Mouse (Mus musculus) lung, adult 2 months (tissue): Measurements from ENCODE around the gene Osgin1. TPM values are rescaled to one million over a fixed set of nuclear protein-coding genes. Genes with fewer than 3 reads are reported as not detected.

Experiments
- DNase-seq: peaks from one replicate; pipeline ENCODE4 v3.0.0; 2022
- H3K4me1 ChIP-seq: fragments of 200-500 bp; 2 replicates; pipeline ENCODE4 v1.6.1; 2011; ENCODE audit warnings: low read length; ENCODE audit not compliant: control insufficient read depth, insufficient read depth
- H3K4me3 ChIP-seq: fragments of 200-500 bp; replicated peaks from 2 replicates; pipeline ENCODE3; 2011; ENCODE audit warnings: low read depth, mild to moderate bottlenecking, control low read depth, low read length; ENCODE audit errors: extremely low read depth
- CTCF ChIP-seq: fragments of 200-500 bp; IDR thresholded peaks from 2 replicates; pipeline ENCODE4 v1.5.1; 2011; ENCODE audit warnings: mild to moderate bottlenecking, low read length, control low read depth; ENCODE audit not compliant: insufficient read depth
- POLR2A ChIP-seq: fragments of 200-500 bp; IDR thresholded peaks from 2 replicates; pipeline ENCODE4 v1.6.1; 2011; ENCODE audit warnings: low read depth, mild to moderate bottlenecking, control low read depth, low read length, borderline replicate concordance; ENCODE audit errors: extremely low read depth
- WGBS: fragments of 180-500 bp; shearing (Covaris S2); methylation state at CpG from one replicate; pipeline ENCODE4 v1.1.7; 2018; 5-methylcytosine and 5-hydroxymethylcytosine counted together
- polyA plus RNA-seq: library from polyadenylated mRNA; depleted of rRNA; stranded (reverse); fragments of >200 nt; gene quantifications from 2 replicates; pipeline ENCODE4 v1.2.3, GENCODE M21; 2012

Osgin1 gene
- polyA plus RNA-seq, 1 experiment: 48.8 TPM

- Histone ChIP-seq H3K4me3 (no peak overlapping the region), H3K4me1 (no peaks in the 10 kb centered on the region)
- no peak for TF ChIP-seq CTCF
- TF ChIP-seq POLR2A: no peak
- DNase-seq: no peak
- WGBS: 83% methylated on average over 5 of the region's 5 CpGs
These were observed 19.0 kb downstream of the Osgin1 start for GRCm38 (mm10) chr8:119452919-119453318.

- 85% methylated on average over 5 of the region's 5 CpGs for WGBS
- DNase-seq: no peak
- TF ChIP-seq CTCF (no peak), POLR2A (no peak)
- no peak overlapping the region for H3K4me3 ChIP-seq
- H3K4me1 ChIP-seq: no peaks in the 10 kb centered on the region
These were observed 22.1 kb downstream of the Osgin1 start for GRCm38 (mm10) chr8:119456045-119456444.

GRCm38 (mm10) chr8:119459724-119460123 lies 25.8 kb downstream of the Osgin1 start:
- Histone ChIP-seq H3K4me1 (no peaks in the 10 kb centered on the region), H3K4me3 (no peak overlapping the region)
- TF ChIP-seq CTCF (no peak), POLR2A (no peak)
- 33% methylated on average over 16 of the region's 16 CpGs for WGBS
- no peak for DNase-seq

GRCm38 (mm10) chr8:119461356-119461755 lies 27.4 kb downstream of the Osgin1 start:
- 59% methylated on average over 9 of the region's 9 CpGs for WGBS
- no peak for TF ChIP-seq POLR2A
- TF ChIP-seq CTCF: no peak
- Histone ChIP-seq H3K4me1 (no peaks in the 10 kb centered on the region), H3K4me3 (no peak overlapping the region)
- DNase-seq: no peak

- Histone ChIP-seq H3K4me1 (no peaks in the 10 kb centered on the region), H3K4me3 (no peak overlapping the region)
- WGBS: 52% methylated on average over 7 of the region's 7 CpGs
- no peak for DNase-seq
- TF ChIP-seq POLR2A (no peak), CTCF (no peak)
These were observed 29.8 kb downstream of the Osgin1 start for GRCm38 (mm10) chr8:119463709-119464108.

- no peak for TF ChIP-seq CTCF
- no peak for TF ChIP-seq POLR2A
- DNase-seq: no peak
- 6% methylated on average over 18 of the region's 18 CpGs for WGBS
- Histone ChIP-seq H3K4me3 (no peak overlapping the region), H3K4me1 (no peaks in the 10 kb centered on the region)
These were observed 32.2 kb downstream of the Osgin1 start for GRCm38 (mm10) chr8:119466105-119466504.

GRCm38 (mm10) chr8:119466794-119467193 lies 32.9 kb downstream of the Osgin1 start:
- WGBS: 77% methylated on average over 10 of the region's 10 CpGs
- no peak for TF ChIP-seq POLR2A
- TF ChIP-seq CTCF: no peak
- no peak overlapping the region for H3K4me3 ChIP-seq
- no peaks in the 10 kb centered on the region for H3K4me1 ChIP-seq
- DNase-seq: no peak

GRCm38 (mm10) chr8:119468091-119468490 lies 34.2 kb downstream of the Osgin1 start:
- H3K4me1 ChIP-seq: no peaks in the 10 kb centered on the region
- WGBS: 73% methylated on average over 8 of the region's 8 CpGs
- DNase-seq: no peak
- no peak for TF ChIP-seq POLR2A
- no peak for TF ChIP-seq CTCF
- H3K4me3 ChIP-seq: no peak overlapping the region

GRCm38 (mm10) chr8:119478684-119479083 lies 44.8 kb downstream of the Osgin1 start:
- WGBS: 30% methylated on average over 5 of the region's 5 CpGs
- no peak overlapping the region for H3K4me3 ChIP-seq
- TF ChIP-seq CTCF (no peak), POLR2A (no peak)
- no peaks in the 10 kb centered on the region for H3K4me1 ChIP-seq
- no peak for DNase-seq

GRCm38 (mm10) chr8:119484145-119484896 lies 50.4 kb downstream of the Osgin1 start:
- TF ChIP-seq CTCF (no peak), POLR2A (no peak)
- WGBS: 84% methylated on average over 11 of the region's 11 CpGs
- Histone ChIP-seq H3K4me1 (no peaks in the 10 kb centered on the region), H3K4me3 (no peak overlapping the region)
- DNase-seq: no peak
